In the genomic region with DNA sequence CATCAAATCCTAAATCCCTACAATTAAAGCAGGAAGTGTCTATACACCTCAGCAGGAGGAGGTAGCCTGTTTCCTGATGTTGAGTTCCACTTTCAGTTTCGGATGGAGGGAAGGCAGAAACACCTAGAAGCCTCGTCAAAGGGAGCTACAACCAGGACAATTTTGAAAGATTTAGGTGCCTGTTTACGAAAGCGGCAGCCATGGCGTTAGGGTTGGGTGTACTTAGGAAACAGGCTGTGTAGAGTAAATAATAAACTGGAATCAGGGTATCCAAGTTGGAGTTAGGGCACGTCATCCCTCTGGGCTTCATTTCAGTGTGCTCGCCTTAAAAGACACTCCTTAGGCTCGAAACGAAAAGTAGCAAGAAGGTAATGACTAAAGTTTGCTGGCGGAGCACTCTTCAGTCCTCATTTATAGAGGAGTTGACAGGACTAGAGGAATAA, we compare ENCODE assay signal across 8 mouse cellular contexts. TPM values are rescaled to one million over a fixed set of nuclear protein-coding genes. Genes with fewer than 3 reads are reported as not detected.
A peak's percentile ranks its signal among the peaks of the same experiment; 100 is the strongest.
DNase-seq lines count a peak whose midpoint lies in the region; ATAC-seq and TF ChIP-seq lines count a peak whose summit lies in the region.

No protein-coding gene starts in this region.

- peak overlapping the region; percentile 35 for H3K27ac ChIP-seq in bone marrow macrophage, adult 2 months (ENCODE audit: insufficient read depth, low read depth, low read length)
- peak overlapping the region; percentile 94 for H3K27ac ChIP-seq in heart, embryonic 10.5 days
- peak overlapping the region; percentile 89 for H3K27ac ChIP-seq in thymus, adult 2 months (ENCODE audit: control insufficient read depth, insufficient read depth, low read length)

- H3K27me3 ChIP-seq in heart, embryonic 10.5 days (ENCODE audit: insufficient read depth, poor library complexity, severe bottlenecking), result no peaks in the 10 kb centered on the region
- H3K27me3 ChIP-seq in thymus, adult 2 months (ENCODE audit: control insufficient read depth, insufficient read depth, low read length), result no peaks in the 10 kb centered on the region

- peak overlapping the region; percentile 75 for H3K4me3 ChIP-seq in bone marrow macrophage, adult 2 months (ENCODE audit: insufficient read depth, low read length)
- H3K4me3 ChIP-seq in heart, embryonic 10.5 days, result peak overlapping the region; percentile 77
- peak overlapping the region; percentile 99 for H3K4me3 ChIP-seq in thymus, adult 2 months (ENCODE audit: control insufficient read depth, insufficient read depth, low read length)

- H3K9me3 ChIP-seq in heart, embryonic 10.5 days, result no peaks in the 10 kb centered on the region

- H3K4me1 ChIP-seq in bone marrow macrophage, adult 2 months (ENCODE audit: control insufficient read depth, insufficient read depth, low read length), result no peaks in the 10 kb centered on the region
- peaks cover 19% of the 10 kb centered on the region for H3K4me1 ChIP-seq in heart, embryonic 10.5 days
- H3K4me1 ChIP-seq in thymus, adult 2 months (replicated peaks; ENCODE audit: control insufficient read depth, insufficient read depth, low read length), result no peaks in the 10 kb centered on the region

- peak; percentile 22 for ATAC-seq in frontal cortex, adult (ENCODE audit: low TSS enrichment)
- peak; percentile 47 for ATAC-seq in megakaryocyte progenitor cell, adult 5-6 weeks (replicated peaks; ENCODE audit: poor library complexity)

- no peak for TF ChIP-seq POLR2A in bone marrow macrophage, adult 2 months (IDR thresholded peaks at IDR 0.05; ENCODE audit: borderline replicate concordance, low read depth, low read length)
- TF ChIP-seq POLR2A in thymus, adult 2 months (IDR thresholded peaks at IDR 0.05; ENCODE audit: control insufficient read depth, extremely low read depth, insufficient read depth, low read length, poor library complexity), result no peak

- no peak for TF ChIP-seq CTCF in bone marrow macrophage, adult 2 months (IDR thresholded peaks at IDR 0.05; ENCODE audit: low read depth, low read length)
- no peak for TF ChIP-seq CTCF in thymus, adult 2 months (IDR thresholded peaks at IDR 0.05; ENCODE audit: borderline replicate concordance, control insufficient read depth, extremely low read depth, insufficient read depth, low read length, poor library complexity)

- under 1% methylated on average over 10 of the region's 10 CpGs for WGBS in heart, embryonic 10.5 days
- under 1% methylated on average over 10 of the region's 10 CpGs for WGBS in thymus, adult 2 months

- H3K36me3 ChIP-seq in heart, embryonic 10.5 days, result peaks cover 31% of the 10 kb centered on the region
- H3K36me3 ChIP-seq in thymus, adult 2 months (ENCODE audit: control insufficient read depth, insufficient read depth, low read length), result peaks cover 26% of the 10 kb centered on the region

- DNase-seq in frontal cortex, postnatal 14 days (ENCODE audit: low spot score in 2 of 2), result no peak
- no peak for DNase-seq in heart, embryonic 10.5 days (ENCODE audit: low spot score)
- DNase-seq in kidney, postnatal 10 days, result peak; percentile 14
- DNase-seq in thymus, adult 2 months, result peak; percentile 35
- DNase-seq in layer of hippocampus, adult 8-10 months (ENCODE audit: low spot score in 2 of 2), result no peak

RNA-seq across cellular contexts. Expression of a gene that starts 0.7 kb away (rescaled TPM):
- polyA plus RNA-seq in bone marrow macrophage, adult 2 months (2012; ENCODE audit: insufficient read depth, insufficient read length, missing spikeins), result 36.4 and 36.5 TPM in 2 replicates
- 200 and 203 TPM in 2 replicates for polyA plus RNA-seq in heart, embryonic 10.5 days (2016; fragmentation: Nextera tagmentation; extraction: Ambion mirVana)
- 35.0 and 38.1 TPM in 2 replicates for total RNA-seq in megakaryocyte progenitor cell, adult 5-6 weeks (2015)
- total RNA-seq in megakaryocyte progenitor cell, adult 5-6 weeks (2017), result 39.9 and 47.8 TPM in 2 replicates
- 46.5 and 54.2 TPM in 2 replicates for polyA plus RNA-seq in thymus, adult 2 months (2012; rRNA removed)
- total RNA-seq in layer of hippocampus, adult 8-10 months (2022), result 10 to 100 TPM; 43.5 to 49.1 (median 47.5) TPM

RNA-seq across cellular contexts. Expression of a gene that starts 12.6 kb away (rescaled TPM):
- not detected in 2 replicates for polyA plus RNA-seq in bone marrow macrophage, adult 2 months (2012; ENCODE audit: insufficient read depth, insufficient read length, missing spikeins)
- polyA plus RNA-seq in heart, embryonic 10.5 days (2016; fragmentation: Nextera tagmentation; extraction: Ambion mirVana), result 0.31 TPM in 1 of 2 replicates, not detected in the other
- total RNA-seq in megakaryocyte progenitor cell, adult 5-6 weeks (2015), result not detected in 2 replicates
- not detected in 2 replicates for total RNA-seq in megakaryocyte progenitor cell, adult 5-6 weeks (2017)
- polyA plus RNA-seq in thymus, adult 2 months (2012; rRNA removed), result not detected in 2 replicates
- not detected for total RNA-seq in layer of hippocampus, adult 8-10 months (2022)

RNA-seq across cellular contexts. Expression of a gene that starts 42.9 kb away (rescaled TPM):
- polyA plus RNA-seq in bone marrow macrophage, adult 2 months (2012; ENCODE audit: insufficient read depth, insufficient read length, missing spikeins), result 1.3 and 1.6 TPM in 2 replicates
- polyA plus RNA-seq in heart, embryonic 10.5 days (2016; fragmentation: Nextera tagmentation; extraction: Ambion mirVana), result 7.1 and 8.1 TPM in 2 replicates
- 2.9 and 6.7 TPM in 2 replicates for total RNA-seq in megakaryocyte progenitor cell, adult 5-6 weeks (2015)
- total RNA-seq in megakaryocyte progenitor cell, adult 5-6 weeks (2017), result 1.7 and 5.1 TPM in 2 replicates
- polyA plus RNA-seq in thymus, adult 2 months (2012; rRNA removed), result 0.20 and 0.47 TPM in 2 replicates
- 1 to 10 TPM; 1.5 to 4.0 (median 2.1) TPM for total RNA-seq in layer of hippocampus, adult 8-10 months (2022)

RNA-seq across cellular contexts. Expression of a gene that starts 59.6 kb away (rescaled TPM):
- polyA plus RNA-seq in bone marrow macrophage, adult 2 months (2012; ENCODE audit: insufficient read depth, insufficient read length, missing spikeins), result not detected in 2 replicates
- polyA plus RNA-seq in heart, embryonic 10.5 days (2016; fragmentation: Nextera tagmentation; extraction: Ambion mirVana), result not detected in 2 replicates
- not detected in 2 replicates for total RNA-seq in megakaryocyte progenitor cell, adult 5-6 weeks (2015)
- not detected in 2 replicates for total RNA-seq in megakaryocyte progenitor cell, adult 5-6 weeks (2017)
- not detected in 2 replicates for polyA plus RNA-seq in thymus, adult 2 months (2012; rRNA removed)
- not detected for total RNA-seq in layer of hippocampus, adult 8-10 months (2022)

Comparison
In these comparisons a context has a peak if more than half of its experiments do, and no peak if none do; other contexts are left out.
1. DNase-seq: peak in kidney, postnatal 10 days (single experiment) and thymus, adult 2 months (single experiment); none in frontal cortex, postnatal 14 days (0 of 2), heart, embryonic 10.5 days (single experiment) and layer of hippocampus, adult 8-10 months (0 of 2).
2. H3K27ac ChIP-seq: peak in every context shown above with its lines; median percentile 94 in heart, embryonic 10.5 days; 89 in thymus, adult 2 months; 35 in bone marrow macrophage, adult 2 months.
3. Peak in every context shown above with its lines, with median percentiles within 50 percentile points of each other: H3K4me3 ChIP-seq.